Mouse (Mus musculus): ENCODE measurements around the gene Abl2.

GRCm38 (mm10) chr1:156538382-156538781, 20.2 kb upstream of the Abl2 start:
- TF ChIP-seq TAL1 (conservative IDR thresholded peaks at IDR 0.05; ENCODE audit: low read depth, low read length) (no peak), CTCF (IDR thresholded peaks at IDR 0.05; ENCODE audit: low read depth, low read length) (no peak), POLR2AphosphoS5 (IDR thresholded peaks at IDR 0.05; ENCODE audit: insufficient replicate concordance, low read depth, low read length) (no peak), GATA1 (IDR thresholded peaks at IDR 0.05; ENCODE audit: borderline replicate concordance, low read length) (no peak), GATA2 (IDR thresholded peaks at IDR 0.05; ENCODE audit: borderline replicate concordance, low read depth, low read length) (no peak)

All from G1E (cell line).